Mouse (Mus musculus): ENCODE measurements around the gene Klrb1c. TPM values are rescaled to one million over a fixed set of nuclear protein-coding genes. Genes with fewer than 3 reads are reported as not detected.
"Not testable (repeated sequence)": the region's sequence is repeated elsewhere in the genome, so short reads cannot be mapped to it uniquely, and the experiment has no call there.

The Klrb1c gene
- polyA plus RNA-seq, 1 experiment from 2014 or later: not detected

DNA sequence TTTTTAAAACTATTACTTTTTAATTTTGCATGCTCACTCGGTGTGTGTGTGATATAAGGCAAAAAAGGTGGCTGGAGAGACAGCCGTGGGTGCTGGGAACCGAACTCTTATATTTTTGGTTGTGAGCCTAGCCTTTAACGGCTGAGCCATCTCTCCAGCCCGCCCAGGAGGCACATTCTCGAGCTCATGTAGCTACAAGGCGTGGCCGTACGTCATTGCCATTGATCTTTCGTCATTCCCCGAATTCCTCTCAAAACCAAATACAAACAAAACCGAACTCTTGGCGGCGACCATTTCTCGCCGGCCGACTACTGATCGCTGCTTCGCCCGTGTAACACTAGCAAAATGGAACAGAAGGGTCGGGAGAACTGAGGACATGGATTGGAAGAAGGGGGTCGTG is 29.0 kb downstream of the Klrb1c start:
- WGBS: under 1% methylated on average over 22 of the region's 22 CpGs
- Histone ChIP-seq H3K27ac (replicated peaks in 1 of 2; ENCODE audit: control insufficient read depth in 1 of 2, insufficient read depth in 1 of 2, low read depth in 2 of 2, low read length in 2 of 2) (peak overlapping the region; percentile 43 to 76), H3K9ac (ENCODE audit: low read length) (peak overlapping the region; percentile 80), H3K4me3 (ENCODE audit: control insufficient read depth in 1 of 2, insufficient read depth in 1 of 2, low read depth in 1 of 2, low read length in 2 of 2) (peak overlapping the region; percentile 72 to 92), H3K4me2 (ENCODE audit: low read length) (peak overlapping the region; percentile 53)
- not testable (repeated sequence) for H3K4me1 ChIP-seq (ENCODE audit: control insufficient read depth in 2 of 2, insufficient read depth in 2 of 2, low read length in 2 of 2); H3K27me3 ChIP-seq (ENCODE audit: control insufficient read depth, insufficient read depth, low read length); H3K36me3 ChIP-seq (ENCODE audit: control insufficient read depth, insufficient read depth, low read length); H3K9me3 ChIP-seq (ENCODE audit: control insufficient read depth, low read length)
- ATAC-seq (ENCODE audit: insufficient number of reproducible peaks, insufficient read depth, low FRiP score, low read depth): peak; percentile 27; the same call in 1 of the 2 replicates

DNA sequence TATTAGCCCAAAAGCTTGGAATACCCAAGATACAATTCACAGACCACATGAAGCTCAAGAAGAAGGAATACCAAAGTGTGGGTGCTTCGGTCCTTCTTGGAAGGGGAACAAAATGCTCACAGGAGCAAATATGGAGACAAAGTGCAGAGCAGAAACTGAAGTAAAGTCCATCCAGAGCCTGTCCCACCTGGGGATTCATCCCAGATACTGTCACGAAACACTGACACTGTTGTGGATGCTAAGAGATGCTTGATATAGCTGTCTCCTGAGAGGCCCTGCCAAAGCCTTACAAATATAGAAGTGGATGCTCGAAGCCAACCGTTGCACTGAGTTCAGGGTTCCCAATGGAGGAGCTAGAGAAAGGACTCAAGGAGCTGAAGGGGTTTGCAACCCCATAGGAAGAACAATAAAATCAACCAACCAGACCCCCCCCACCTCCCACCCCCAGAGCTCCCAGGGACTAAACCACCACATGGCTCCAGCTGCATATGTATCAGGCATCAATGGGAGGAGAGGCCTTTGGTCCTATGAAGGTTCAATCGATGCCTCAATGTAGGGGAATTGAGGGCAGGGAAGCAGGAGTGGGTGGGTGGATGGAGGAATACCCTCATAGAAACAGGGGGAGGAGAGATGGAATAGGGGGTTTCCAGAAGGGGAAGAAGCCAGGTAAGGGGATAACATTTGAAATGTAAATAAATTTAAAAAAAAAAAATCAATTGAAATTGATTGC is 29.6 kb downstream of the Klrb1c start:
- peak overlapping the region in 1 of 2 experiments; percentile 72; a peak in 1 of 4 replicates for H3K4me3 ChIP-seq (ENCODE audit: control insufficient read depth in 1 of 2, insufficient read depth in 1 of 2, low read depth in 1 of 2, low read length in 2 of 2)
- H3K27ac ChIP-seq (replicated peaks in 1 of 2; ENCODE audit: control insufficient read depth in 1 of 2, insufficient read depth in 1 of 2, low read depth in 2 of 2, low read length in 2 of 2): no peak overlapping the region

DNA sequence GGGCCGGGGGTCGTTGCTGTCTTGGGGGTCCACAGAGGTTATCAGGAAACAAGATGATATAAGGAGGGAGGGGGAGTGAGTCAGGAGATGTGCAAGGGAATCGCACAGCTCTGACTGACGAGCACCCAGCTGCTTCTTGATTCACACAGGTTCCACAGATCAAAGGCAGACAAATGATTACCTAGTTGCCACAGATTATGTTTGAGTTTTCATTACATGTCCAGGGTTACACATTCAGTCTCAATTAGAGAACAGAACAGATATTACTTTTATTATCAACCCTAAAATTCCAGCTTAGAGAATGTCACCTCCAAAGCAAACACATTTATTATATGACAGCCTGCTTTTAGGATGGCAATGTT is 33.6 kb downstream of the Klrb1c start:
- 31% methylated on average over 4 of the region's 4 CpGs for WGBS
- H3K9ac ChIP-seq (ENCODE audit: low read length); H3K9me3 ChIP-seq (ENCODE audit: control insufficient read depth, low read length); H3K36me3 ChIP-seq (ENCODE audit: control insufficient read depth, insufficient read depth, low read length); H3K4me1 ChIP-seq (ENCODE audit: control insufficient read depth in 2 of 2, insufficient read depth in 2 of 2, low read length in 2 of 2); H3K27me3 ChIP-seq (ENCODE audit: control insufficient read depth, insufficient read depth, low read length); H3K4me2 ChIP-seq (ENCODE audit: low read length); H3K27ac ChIP-seq (replicated peaks in 1 of 2; ENCODE audit: control insufficient read depth in 1 of 2, insufficient read depth in 1 of 2, low read depth in 2 of 2, low read length in 2 of 2); ATAC-seq (ENCODE audit: insufficient number of reproducible peaks, insufficient read depth, low FRiP score, low read depth); H3K4me3 ChIP-seq (ENCODE audit: control insufficient read depth in 1 of 2, insufficient read depth in 1 of 2, low read depth in 1 of 2, low read length in 2 of 2): not testable (repeated sequence)

More for the DNA sequence above, 29.6 kb downstream of the Klrb1c start:
- peaks cover 0 to under 1% of the 10 kb centered on the region in 2 experiments; a peak in 1 of 4 replicates for H3K4me1 ChIP-seq (ENCODE audit: control insufficient read depth in 2 of 2, insufficient read depth in 2 of 2, low read length in 2 of 2)
- peak overlapping the region; percentile 53; the same call in 1 of the 2 replicates for H3K4me2 ChIP-seq (ENCODE audit: low read length)
- no peaks in the 10 kb centered on the region for H3K27me3 ChIP-seq (ENCODE audit: control insufficient read depth, insufficient read depth, low read length)
- no peaks in the 10 kb centered on the region for H3K36me3 ChIP-seq (ENCODE audit: control insufficient read depth, insufficient read depth, low read length)
- no peak for ATAC-seq (ENCODE audit: insufficient number of reproducible peaks, insufficient read depth, low FRiP score, low read depth)
- 78% methylated on average over 5 of the region's 5 CpGs for WGBS
- no peaks in the 10 kb centered on the region for H3K9me3 ChIP-seq (ENCODE audit: control insufficient read depth, low read length)
- H3K9ac ChIP-seq (ENCODE audit: low read length): no peak overlapping the region

DNA sequence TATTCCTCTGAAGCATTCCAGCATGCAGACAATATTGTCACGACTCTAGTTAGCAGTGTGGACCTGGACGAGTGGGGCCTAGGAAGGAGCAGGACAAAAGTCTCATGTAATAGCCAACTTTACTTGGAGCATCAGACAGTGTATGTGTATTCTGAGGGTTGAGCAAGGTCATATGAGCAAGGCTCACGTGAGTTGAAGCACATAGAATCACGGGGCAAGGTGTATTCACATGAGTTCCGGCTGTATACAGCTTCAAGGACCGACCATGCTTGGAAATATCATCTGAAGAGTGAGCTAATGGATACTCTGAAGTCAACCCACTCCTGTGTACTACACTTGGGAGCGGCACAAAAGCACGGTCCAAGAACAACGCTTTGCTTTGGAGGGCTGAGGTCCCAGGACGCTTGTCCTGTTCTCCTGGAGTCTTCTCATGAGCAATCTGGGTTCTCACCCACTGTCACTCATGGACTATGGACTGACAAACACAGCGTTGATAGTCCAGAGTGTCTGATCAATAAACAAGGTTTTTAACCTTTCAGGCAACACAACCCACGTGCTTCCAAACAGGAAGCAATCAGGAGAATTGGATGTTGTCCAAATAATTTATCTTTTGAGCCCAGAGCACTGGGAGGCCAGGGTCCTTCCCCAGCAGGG is 34.1 kb downstream of the Klrb1c start:
- H3K4me1 ChIP-seq (ENCODE audit: control insufficient read depth in 2 of 2, insufficient read depth in 2 of 2, low read length in 2 of 2); H3K4me3 ChIP-seq (ENCODE audit: control insufficient read depth in 1 of 2, insufficient read depth in 1 of 2, low read depth in 1 of 2, low read length in 2 of 2); H3K27me3 ChIP-seq (ENCODE audit: control insufficient read depth, insufficient read depth, low read length); H3K9ac ChIP-seq (ENCODE audit: low read length); H3K9me3 ChIP-seq (ENCODE audit: control insufficient read depth, low read length); H3K36me3 ChIP-seq (ENCODE audit: control insufficient read depth, insufficient read depth, low read length): not testable (repeated sequence)
- 69% methylated on average over 12 of the region's 12 CpGs for WGBS
- Histone ChIP-seq H3K4me2 (ENCODE audit: low read length) (peak overlapping the region; percentile 44; the same call in 1 of the 2 replicates), H3K27ac (replicated peaks in 1 of 2; ENCODE audit: control insufficient read depth in 1 of 2, insufficient read depth in 1 of 2, low read depth in 2 of 2, low read length in 2 of 2) (peak overlapping the region in 1 of 2 experiments; percentile 56; a peak in 1 of 4 replicates)
- 0 out of 2 replicates have a peak, but pooled peaks have one; percentile 15 for ATAC-seq (ENCODE audit: insufficient number of reproducible peaks, insufficient read depth, low FRiP score, low read depth)

DNA sequence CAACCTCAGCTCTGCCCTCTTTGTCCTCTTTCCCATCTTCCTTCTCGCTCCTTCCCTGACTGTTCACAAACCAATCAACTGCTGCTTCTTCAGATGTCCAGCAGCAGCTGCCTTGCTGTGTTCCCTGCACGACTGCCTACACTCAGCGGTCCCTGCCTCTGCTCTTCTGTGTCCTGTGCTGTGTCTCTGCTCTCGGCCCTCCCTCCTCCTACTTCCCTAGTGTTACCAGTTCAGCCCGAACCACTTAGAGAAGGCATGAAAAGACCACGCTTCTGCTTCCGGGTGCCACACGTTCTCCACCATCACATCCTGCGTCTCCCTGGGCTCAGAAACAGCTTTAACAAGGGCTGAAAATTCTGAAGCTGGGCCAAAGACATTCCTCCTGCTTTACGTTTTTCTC is 34.8 kb downstream of the Klrb1c start:
- peak overlapping the region; percentile 44 for H3K4me2 ChIP-seq (ENCODE audit: low read length)

DNA sequence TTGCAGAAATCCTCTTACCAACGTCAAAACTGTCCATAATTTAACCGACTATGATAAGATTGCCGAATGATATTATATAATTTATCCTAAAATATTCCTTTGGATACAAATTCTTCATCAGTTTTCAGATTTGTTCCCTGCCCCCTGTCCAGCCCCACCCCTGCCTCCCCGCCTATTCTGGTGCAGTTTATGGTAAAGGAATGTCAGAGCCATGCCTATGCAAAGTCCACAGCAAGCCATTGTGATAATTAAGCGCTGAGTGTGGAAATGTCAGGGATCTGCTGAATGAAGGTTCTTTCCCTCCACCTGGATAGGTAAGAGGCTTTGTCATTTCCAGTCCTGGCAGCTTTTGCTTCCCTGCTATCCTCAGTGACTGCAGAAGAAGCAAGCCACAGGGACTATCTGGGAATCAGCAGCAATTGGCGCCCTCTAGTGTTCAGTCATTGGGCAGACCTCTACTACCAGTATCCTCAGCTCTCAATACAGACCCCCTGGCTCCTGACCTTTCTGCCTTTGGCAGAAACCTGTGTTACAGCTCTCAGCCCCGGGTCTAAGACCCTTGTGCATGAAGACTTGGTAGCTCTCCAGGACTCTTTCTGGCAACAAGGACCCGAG is 35.3 kb downstream of the Klrb1c start:
- H3K9ac ChIP-seq (ENCODE audit: low read length); H3K4me1 ChIP-seq (ENCODE audit: control insufficient read depth in 2 of 2, insufficient read depth in 2 of 2, low read length in 2 of 2); H3K27me3 ChIP-seq (ENCODE audit: control insufficient read depth, insufficient read depth, low read length); H3K4me3 ChIP-seq (ENCODE audit: control insufficient read depth in 1 of 2, insufficient read depth in 1 of 2, low read depth in 1 of 2, low read length in 2 of 2); H3K9me3 ChIP-seq (ENCODE audit: control insufficient read depth, low read length); H3K36me3 ChIP-seq (ENCODE audit: control insufficient read depth, insufficient read depth, low read length): not testable (repeated sequence)
- 36% methylated on average over 7 of the region's 8 CpGs for WGBS
- ATAC-seq (ENCODE audit: insufficient number of reproducible peaks, insufficient read depth, low FRiP score, low read depth): peak; percentile 69; the same call in 1 of the 2 replicates
- peak overlapping the region; percentile 37 to 56; a peak in 1 of 4 replicates for H3K27ac ChIP-seq (replicated peaks in 1 of 2; ENCODE audit: control insufficient read depth in 1 of 2, insufficient read depth in 1 of 2, low read depth in 2 of 2, low read length in 2 of 2)
- peak overlapping the region; percentile 44 for H3K4me2 ChIP-seq (ENCODE audit: low read length)

More for the DNA sequence above, 34.8 kb downstream of the Klrb1c start:
- not testable (repeated sequence) for H3K27me3 ChIP-seq (ENCODE audit: control insufficient read depth, insufficient read depth, low read length); H3K4me1 ChIP-seq (ENCODE audit: control insufficient read depth in 2 of 2, insufficient read depth in 2 of 2, low read length in 2 of 2); H3K36me3 ChIP-seq (ENCODE audit: control insufficient read depth, insufficient read depth, low read length); H3K9me3 ChIP-seq (ENCODE audit: control insufficient read depth, low read length)
- 27% methylated on average over 10 of the region's 10 CpGs for WGBS
- ATAC-seq (ENCODE audit: insufficient number of reproducible peaks, insufficient read depth, low FRiP score, low read depth): 0 out of 2 replicates have a peak, but pooled peaks have one; percentile 35
- H3K4me3 ChIP-seq (ENCODE audit: control insufficient read depth in 1 of 2, insufficient read depth in 1 of 2, low read depth in 1 of 2, low read length in 2 of 2): peak overlapping the region in 1 of 2 experiments; percentile 29; a peak in 2 of 4 replicates
- H3K27ac ChIP-seq (replicated peaks in 1 of 2; ENCODE audit: control insufficient read depth in 1 of 2, insufficient read depth in 1 of 2, low read depth in 2 of 2, low read length in 2 of 2): peak overlapping the region; percentile 37 to 56; a peak in 3 of 4 replicates
- 0 out of 2 replicates have a peak overlapping the region, but pooled peaks have one; percentile 25 for H3K9ac ChIP-seq (ENCODE audit: low read length)

DNA sequence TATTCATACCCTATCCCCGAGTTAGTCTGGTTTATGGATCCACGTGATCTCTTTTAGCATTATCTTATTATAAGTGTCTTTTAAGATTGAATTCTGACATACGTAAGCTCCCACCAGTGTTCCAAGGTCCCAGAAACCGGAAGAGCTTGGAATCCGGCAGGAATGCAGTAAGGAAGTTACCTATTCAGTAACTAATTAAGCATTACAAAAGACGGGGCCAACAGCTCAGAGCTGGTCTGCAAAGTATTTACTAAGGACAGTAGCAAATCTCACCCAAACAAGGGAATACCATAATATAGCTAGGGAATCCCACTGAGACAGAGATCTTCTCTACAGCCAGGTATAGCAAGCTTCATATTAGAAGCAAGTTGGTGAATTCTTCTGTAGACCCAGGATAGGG is 42.0 kb downstream of the Klrb1c start:
- ATAC-seq (ENCODE audit: insufficient number of reproducible peaks, insufficient read depth, low FRiP score, low read depth); H3K4me2 ChIP-seq (ENCODE audit: low read length): not testable (repeated sequence)
- 73% methylated on average over 6 of the region's 6 CpGs for WGBS

More for the DNA sequence above, 42.0 kb downstream of the Klrb1c start:
- H3K36me3 ChIP-seq (ENCODE audit: control insufficient read depth, insufficient read depth, low read length); H3K4me1 ChIP-seq (ENCODE audit: control insufficient read depth in 2 of 2, insufficient read depth in 2 of 2, low read length in 2 of 2); H3K9me3 ChIP-seq (ENCODE audit: control insufficient read depth, low read length); H3K27me3 ChIP-seq (ENCODE audit: control insufficient read depth, insufficient read depth, low read length); H3K27ac ChIP-seq (replicated peaks in 1 of 2; ENCODE audit: control insufficient read depth in 1 of 2, insufficient read depth in 1 of 2, low read depth in 2 of 2, low read length in 2 of 2); H3K4me3 ChIP-seq (ENCODE audit: control insufficient read depth in 1 of 2, insufficient read depth in 1 of 2, low read depth in 1 of 2, low read length in 2 of 2); H3K9ac ChIP-seq (ENCODE audit: low read length): not testable (repeated sequence)
